Mouse (Mus musculus) hindbrain, embryonic 16.5 days (tissue): ENCODE measurements around the gene Spag4. TPM values are rescaled to one million over a fixed set of nuclear protein-coding genes. Genes with fewer than 3 reads are reported as not detected.
A peak's percentile ranks its signal among the peaks of the same experiment; 100 is the strongest.

Source experiments
- ATAC-seq: fragments of 200-750 bp; cut with Nextera tagmentation; 2 replicates; pipeline ENCODE4 v1.8.0; 2017; ENCODE audit warnings: moderate TSS enrichment, moderate library complexity
- H3K27ac ChIP-seq: fragments of 300-500 bp; sonication (generic); 2 replicates; pipeline ENCODE4 v1.5.1; 2014; ENCODE audit warnings: low read depth, mild to moderate bottlenecking, control low read depth, low read length, moderate library complexity
- H3K27me3 ChIP-seq: fragments of 300-500 bp; sonication (generic); replicated peaks from 2 replicates; pipeline ENCODE4 v1.6.1; 2014; ENCODE audit warnings: low read length; ENCODE audit not compliant: control insufficient read depth, insufficient read depth
- H3K36me3 ChIP-seq: fragments of 300-500 bp; sonication (generic); 2 replicates; pipeline ENCODE4 v1.6.1; 2014; ENCODE audit warnings: mild to moderate bottlenecking, low read length, moderate library complexity, mixed read lengths; ENCODE audit not compliant: control insufficient read depth, insufficient read depth
- H3K4me1 ChIP-seq: fragments of 300-500 bp; sonication (generic); 2 replicates; pipeline ENCODE4 v1.6.1; 2014; ENCODE audit warnings: low read depth, low read length; ENCODE audit not compliant: control insufficient read depth, insufficient read depth
- H3K4me2 ChIP-seq: fragments of 300-500 bp; sonication (generic); 2 replicates; pipeline ENCODE4 v1.6.1; 2014; ENCODE audit warnings: mild to moderate bottlenecking, low read length, control low read depth, moderate library complexity
- H3K4me3 ChIP-seq: fragments of 300-500 bp; sonication (generic); 2 replicates; pipeline ENCODE4 v1.5.1; 2014; ENCODE audit warnings: mild to moderate bottlenecking, low read length, control low read depth, moderate library complexity
- H3K9ac ChIP-seq: fragments of 300-500 bp; sonication (generic); 2 replicates; pipeline ENCODE4 v1.6.1; 2014; ENCODE audit warnings: low read depth, mild to moderate bottlenecking, control low read depth, low read length, moderate library complexity
- H3K9me3 ChIP-seq: fragments of 300-500 bp; sonication (generic); 2 replicates; pipeline ENCODE4 v1.6.1; 2014; ENCODE audit warnings: mild to moderate bottlenecking, low read length, moderate library complexity; ENCODE audit not compliant: control insufficient read depth
- WGBS: fragments of 180-500 bp; shearing (Covaris S2); extraction: QIAGEN DNeasy Blood & Tissue Kit; methylation state at CpG from one replicate; pipeline ENCODE4 v1.1.7; 2014; 5-methylcytosine and 5-hydroxymethylcytosine counted together
- polyA plus RNA-seq: library from polyadenylated mRNA; unstranded; fragments of >200 nt; fragmentation: Nextera tagmentation; extraction: Ambion mirVana; gene quantifications from 2 replicates; pipeline ENCODE4 v1.2.1, GENCODE M21; 2015

Gene Spag4
- polyA plus RNA-seq, result 7.7 and 9.6 TPM in 2 replicates

- peak; percentile 72 for ATAC-seq
- peaks cover 19% of the 10 kb centered on the region for H3K36me3 ChIP-seq
- under 1% methylated on average over 66 of the region's 81 CpGs for WGBS
Measured at GRCm38 (mm10) chr2:156065099-156066041, at the start of gene Spag4. Gene Spag4 (plus strand): TSS chr2:156065175.

GRCm38 (mm10) chr2:156018106-156018505 lies 46.9 kb upstream of the Spag4 start:
- H3K4me2 ChIP-seq, result no peak overlapping the region
- no peak for ATAC-seq
- H3K9ac ChIP-seq, result no peak overlapping the region
- no peak overlapping the region for H3K4me3 ChIP-seq
- 95% methylated on average over 3 of the region's 3 CpGs for WGBS
- H3K27ac ChIP-seq, result no peak overlapping the region
- H3K27me3 ChIP-seq, result no peaks in the 10 kb centered on the region
- H3K36me3 ChIP-seq, result peaks cover 47% of the 10 kb centered on the region
- no peaks in the 10 kb centered on the region for H3K9me3 ChIP-seq
- H3K4me1 ChIP-seq, result no peaks in the 10 kb centered on the region

More at GRCm38 (mm10) chr2:156065099-156066041, at the start of gene Spag4:
- H3K4me3 ChIP-seq, result peak within 1 kb of the TSS; percentile 74
- no peaks in the 10 kb centered on the region for H3K9me3 ChIP-seq
- H3K4me1 ChIP-seq, result peaks cover 11% of the 10 kb centered on the region
- peak within 1 kb of the TSS; percentile 83 for H3K27ac ChIP-seq
- peak within 1 kb of the TSS; percentile 83 for H3K9ac ChIP-seq
- no peaks in the 10 kb centered on the region for H3K27me3 ChIP-seq
- H3K4me2 ChIP-seq, result peak within 1 kb of the TSS; percentile 96

- no peaks in the 10 kb centered on the region for H3K9me3 ChIP-seq
- 87% methylated on average over 8 of the region's 8 CpGs for WGBS
- no peak overlapping the region for H3K4me3 ChIP-seq
- no peak overlapping the region for H3K9ac ChIP-seq
- H3K4me2 ChIP-seq, result no peak overlapping the region
- no peaks in the 10 kb centered on the region for H3K27me3 ChIP-seq
- H3K27ac ChIP-seq, result no peak overlapping the region
- ATAC-seq, result no peak
- H3K36me3 ChIP-seq, result peaks cover 23% of the 10 kb centered on the region
- H3K4me1 ChIP-seq, result no peaks in the 10 kb centered on the region
Measured at GRCm38 (mm10) chr2:156021219-156021618, 43.8 kb upstream of the Spag4 start.

GRCm38 (mm10) chr2:156021765-156022164 lies 43.2 kb upstream of the Spag4 start:
- WGBS, result 82% methylated on average over 2 of the region's 2 CpGs
- ATAC-seq, result no peak
- no peaks in the 10 kb centered on the region for H3K9me3 ChIP-seq

GRCm38 (mm10) chr2:156025482-156025881 lies 39.5 kb upstream of the Spag4 start:
- H3K9me3 ChIP-seq, result no peaks in the 10 kb centered on the region
- no peak overlapping the region for H3K27ac ChIP-seq
- H3K9ac ChIP-seq, result no peak overlapping the region
- H3K36me3 ChIP-seq, result no peaks in the 10 kb centered on the region
- H3K4me1 ChIP-seq, result no peaks in the 10 kb centered on the region
- H3K4me3 ChIP-seq, result no peak overlapping the region
- H3K27me3 ChIP-seq, result no peaks in the 10 kb centered on the region
- no peak overlapping the region for H3K4me2 ChIP-seq
- no peak for ATAC-seq

More at GRCm38 (mm10) chr2:156021765-156022164, 43.2 kb upstream of the Spag4 start:
- no peak overlapping the region for H3K27ac ChIP-seq
- no peaks in the 10 kb centered on the region for H3K27me3 ChIP-seq
- no peak overlapping the region for H3K4me3 ChIP-seq
- H3K36me3 ChIP-seq, result peaks cover 18% of the 10 kb centered on the region
- H3K4me1 ChIP-seq, result no peaks in the 10 kb centered on the region
- no peak overlapping the region for H3K9ac ChIP-seq
- H3K4me2 ChIP-seq, result no peak overlapping the region

- H3K36me3 ChIP-seq, result no peaks in the 10 kb centered on the region
- no peaks in the 10 kb centered on the region for H3K27me3 ChIP-seq
- no peaks in the 10 kb centered on the region for H3K4me1 ChIP-seq
- 93% methylated on average over 3 of the region's 3 CpGs for WGBS
- no peak for ATAC-seq
- H3K4me2 ChIP-seq, result no peak overlapping the region
- no peak overlapping the region for H3K4me3 ChIP-seq
- no peaks in the 10 kb centered on the region for H3K9me3 ChIP-seq
- no peak overlapping the region for H3K9ac ChIP-seq
- no peak overlapping the region for H3K27ac ChIP-seq
Measured at GRCm38 (mm10) chr2:156039390-156039789, 25.6 kb upstream of the Spag4 start.

- Histone ChIP-seq H3K9me3 (no peaks in the 10 kb centered on the region), H3K36me3 (no peaks in the 10 kb centered on the region), H3K27me3 (no peaks in the 10 kb centered on the region), H3K4me1 (no peaks in the 10 kb centered on the region), H3K27ac (no peak overlapping the region), H3K9ac (no peak overlapping the region), H3K4me2 (no peak overlapping the region), H3K4me3 (no peak overlapping the region)
- no peak for ATAC-seq
- WGBS, result 80% methylated on average over 8 of the region's 8 CpGs
Measured at GRCm38 (mm10) chr2:156042903-156043302, 22.1 kb upstream of the Spag4 start.

GRCm38 (mm10) chr2:156047929-156048328 lies 17.0 kb upstream of the Spag4 start:
- no peaks in the 10 kb centered on the region for H3K36me3 ChIP-seq
- H3K9ac ChIP-seq, result no peak overlapping the region
- H3K4me3 ChIP-seq, result no peak overlapping the region
- WGBS, result 7% methylated on average over 19 of the region's 19 CpGs
- H3K9me3 ChIP-seq, result no peaks in the 10 kb centered on the region
- H3K4me2 ChIP-seq, result 0 out of 2 replicates have a peak overlapping the region, but pooled peaks have one; percentile 11
- H3K27ac ChIP-seq, result no peak overlapping the region
- no peaks in the 10 kb centered on the region for H3K4me1 ChIP-seq
- no peak for ATAC-seq
- no peaks in the 10 kb centered on the region for H3K27me3 ChIP-seq

- Histone ChIP-seq H3K9me3 (no peaks in the 10 kb centered on the region; the same call in 1 of the 2 replicates), H3K4me2 (no peak within 1 kb of the TSS), H3K4me1 (no peaks in the 10 kb centered on the region), H3K27me3 (no peaks in the 10 kb centered on the region), H3K4me3 (no peak within 1 kb of the TSS), H3K36me3 (no peaks in the 10 kb centered on the region), H3K27ac (no peak within 1 kb of the TSS), H3K9ac (no peak within 1 kb of the TSS)
- ATAC-seq, result no peak
- WGBS, result 85% methylated on average over 9 of the region's 9 CpGs
Measured at GRCm38 (mm10) chr2:156052816-156053215, 12.2 kb upstream of the Spag4 start, which contains the start of gene Fer1l4. Gene Fer1l4 (minus strand): TSS chr2:156052947.
